Mouse (Mus musculus): ENCODE data around the gene Casc3.

Gene Casc3

GRCm38 (mm10) chr11:98835296-98835695, 30.6 kb downstream of the Casc3 start:
- DNase-seq (ENCODE audit: extremely low spot score): no peak

DNA sequence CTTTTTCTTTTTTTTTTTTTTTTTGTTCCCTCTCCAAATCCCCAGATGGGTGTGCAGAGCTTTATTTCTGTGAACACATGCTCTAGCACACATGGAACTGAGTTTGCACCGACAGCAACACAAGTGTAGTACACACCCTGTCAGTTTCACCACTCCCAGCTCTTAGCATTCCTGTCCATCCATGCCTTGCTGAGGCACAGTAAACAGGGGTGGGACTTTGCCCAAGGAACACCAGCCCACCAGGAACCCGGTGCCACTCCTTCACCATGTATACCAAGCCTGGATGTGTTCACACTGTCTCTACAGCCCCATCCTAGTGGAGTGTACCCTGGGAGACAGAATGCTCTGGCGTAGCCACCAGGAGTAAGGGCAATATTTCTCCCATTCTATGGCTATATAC, 31.0 kb downstream of the Casc3 start:
- no peak for DNase-seq (ENCODE audit: extremely low spot score)

DNA sequence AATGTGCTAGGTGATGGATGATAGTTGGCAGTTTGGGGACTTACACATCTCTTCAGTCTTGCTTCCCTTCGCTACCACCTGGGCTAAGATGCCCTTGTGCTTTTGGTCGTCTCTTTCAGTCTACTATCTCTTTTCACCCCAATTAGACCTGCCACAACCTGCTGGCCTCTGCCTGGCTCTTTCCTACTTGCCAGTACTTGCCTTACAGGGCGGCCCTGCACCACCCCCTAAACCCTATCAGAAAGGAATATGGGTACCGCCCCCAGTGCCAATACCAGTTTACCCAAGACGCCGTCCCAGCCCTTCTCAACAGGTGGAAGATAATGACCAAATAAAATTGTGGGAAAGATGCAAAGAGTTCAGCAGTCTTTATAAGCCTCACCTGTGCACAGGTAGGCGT, 31.4 kb downstream of the Casc3 start:
- DNase-seq (ENCODE audit: extremely low spot score): no peak

DNA sequence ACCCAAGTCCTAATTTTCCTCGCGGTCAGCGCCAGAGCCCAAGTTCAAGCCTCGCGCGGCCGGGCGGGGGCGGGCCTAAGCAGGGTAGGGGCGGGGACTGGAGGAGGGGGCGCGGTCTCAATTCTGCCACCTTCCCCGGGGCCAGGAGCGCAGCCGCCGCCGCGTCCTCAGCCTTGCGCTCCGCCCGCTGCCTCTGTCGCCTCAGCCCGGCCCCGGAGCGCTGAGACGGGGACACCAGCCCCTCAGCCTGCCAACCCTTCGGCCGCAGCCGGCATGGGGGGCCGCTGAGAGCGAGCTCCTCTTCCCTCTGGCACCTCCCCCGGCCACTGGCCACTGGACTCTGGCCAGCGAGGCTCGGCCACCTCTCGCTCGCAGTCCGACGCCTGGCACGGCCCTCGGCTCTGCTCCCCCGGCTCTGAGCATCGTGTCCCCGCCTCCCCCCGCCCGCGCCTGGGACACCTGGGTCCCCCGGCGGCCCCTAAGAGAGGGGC, 32.0 kb downstream of the Casc3 start, which contains the start of gene Rapgefl1:
TSS of gene Rapgefl1 (plus strand) at position 135 of the 491 bp plus-strand sequence.
- peak; percentile 91 for DNase-seq (ENCODE audit: extremely low spot score)

DNA sequence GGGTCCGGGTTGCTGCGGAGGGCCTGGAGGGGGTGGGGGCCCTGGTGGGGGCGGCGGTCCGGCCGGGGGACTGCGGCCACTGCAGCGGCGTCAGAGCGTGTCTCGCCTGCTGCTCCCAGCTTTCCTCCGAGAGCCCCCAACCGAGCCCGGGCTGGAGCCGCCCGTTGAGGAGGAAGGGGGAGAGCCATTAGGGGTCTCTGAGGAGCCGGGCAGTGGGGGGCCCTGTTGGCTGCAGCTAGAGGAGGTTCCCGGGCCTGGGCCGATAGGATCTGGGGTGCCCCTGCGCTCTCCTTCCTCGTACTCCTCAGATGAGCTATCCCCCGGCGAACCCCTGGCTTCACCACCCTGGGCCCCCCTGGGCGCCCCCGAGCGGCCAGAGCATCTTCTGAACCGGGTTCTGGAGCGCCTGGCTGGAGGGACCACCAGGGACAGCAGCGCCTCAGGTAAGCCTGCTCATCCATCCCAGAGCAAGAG, 32.6 kb downstream of the Casc3 start:
- DNase-seq (ENCODE audit: extremely low spot score): peak; percentile 49

- no peak for DNase-seq (ENCODE audit: extremely low spot score)
Measured at GRCm38 (mm10) chr11:98837917-98838316, 33.2 kb downstream of the Casc3 start.

- DNase-seq (ENCODE audit: extremely low spot score): no peak
Measured at GRCm38 (mm10) chr11:98838512-98838911, 33.8 kb downstream of the Casc3 start.

GRCm38 (mm10) chr11:98839402-98839801, 34.7 kb downstream of the Casc3 start:
- DNase-seq (ENCODE audit: extremely low spot score): no peak

DNA sequence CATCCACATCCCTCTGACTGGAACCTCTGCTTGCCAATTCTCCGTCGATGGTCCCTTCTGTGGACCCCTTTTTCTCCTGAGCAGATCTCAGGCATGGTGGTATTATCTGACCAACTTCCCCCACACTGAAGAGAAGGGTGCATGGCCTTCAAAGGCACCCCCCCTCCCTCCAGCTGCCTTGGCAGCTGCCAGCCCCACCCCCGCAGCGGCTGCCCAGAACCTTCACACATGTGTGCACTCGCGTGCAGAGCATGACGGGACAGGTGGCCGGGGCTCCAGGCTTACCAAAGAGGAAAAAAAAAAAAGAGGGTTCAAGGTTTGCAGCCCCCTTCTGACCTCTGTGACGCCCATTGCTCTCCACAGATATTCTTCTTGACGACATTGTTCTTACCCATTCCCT, 35.2 kb downstream of the Casc3 start:
- DNase-seq (ENCODE audit: extremely low spot score): no peak

- no peak for DNase-seq (ENCODE audit: extremely low spot score)
Measured at GRCm38 (mm10) chr11:98846016-98846415, 41.3 kb downstream of the Casc3 start.

DNA sequence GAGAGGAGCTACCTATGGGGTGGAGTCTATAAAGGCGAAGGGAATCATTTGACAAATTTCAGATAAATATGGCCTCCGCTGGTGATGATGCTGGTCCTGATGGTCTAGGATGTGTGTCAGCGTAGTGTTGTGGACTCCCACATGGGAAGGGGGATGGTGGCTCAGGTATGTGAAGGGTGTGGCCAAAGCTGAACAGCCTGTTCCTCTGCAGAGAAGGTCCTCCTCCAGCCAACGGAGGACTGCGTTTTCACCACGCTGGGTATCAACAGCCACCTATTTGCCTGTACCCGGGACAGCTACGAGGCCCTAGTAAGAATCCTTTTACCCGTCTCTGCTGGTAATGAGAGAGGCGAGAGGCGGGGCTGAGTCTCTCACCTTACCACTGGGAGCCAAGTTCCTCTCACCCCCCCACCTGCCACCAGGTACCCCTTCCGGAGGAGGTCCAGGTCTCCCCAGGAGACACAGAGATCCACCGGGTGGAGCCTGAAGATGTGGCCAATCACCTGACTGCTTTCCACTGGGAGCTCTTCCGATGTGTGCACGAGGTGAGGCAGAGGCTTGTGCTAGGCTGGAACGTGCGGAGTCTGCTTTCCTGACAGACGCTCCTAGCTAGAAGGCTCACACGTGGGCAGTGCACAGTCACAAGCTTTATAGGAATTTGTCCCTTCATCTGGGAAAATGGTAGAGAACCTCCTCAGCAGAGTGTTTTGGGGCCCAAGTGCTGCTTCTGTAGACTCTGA, 42.3 kb downstream of the Casc3 start:
- DNase-seq (ENCODE audit: extremely low spot score): no peak

DNA sequence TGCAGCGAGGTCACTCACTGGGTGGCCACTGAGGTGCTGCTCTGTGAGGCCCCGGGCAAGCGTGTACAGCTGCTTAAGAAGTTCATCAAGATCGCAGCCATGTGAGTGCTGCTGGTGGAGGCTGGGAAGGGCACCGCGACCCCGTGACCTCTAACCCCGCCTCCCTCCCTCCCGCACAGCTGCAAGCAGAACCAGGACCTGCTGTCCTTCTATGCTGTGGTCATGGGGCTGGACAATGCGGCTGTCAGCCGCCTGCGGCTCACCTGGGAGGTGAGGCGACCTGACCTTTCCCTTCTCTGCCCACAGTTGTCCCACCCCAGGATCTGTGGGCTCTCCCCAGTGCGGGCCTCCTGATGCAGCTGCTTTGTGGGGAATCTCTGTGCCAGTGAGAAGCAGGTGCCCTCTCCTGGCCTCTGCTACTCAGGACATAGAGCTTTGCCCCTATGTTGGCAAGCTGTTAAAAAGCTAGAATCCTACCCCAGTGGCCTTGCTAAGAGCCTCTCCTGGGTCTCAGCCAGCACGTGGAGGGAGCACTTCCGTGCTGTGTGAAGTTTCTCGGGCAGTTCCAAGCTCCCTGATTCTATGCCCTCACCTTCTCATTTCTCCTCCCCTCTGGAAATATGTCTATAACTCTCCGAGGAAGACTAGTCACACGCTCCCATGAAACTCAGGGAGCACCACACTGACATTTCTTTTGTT, 44.6 kb downstream of the Casc3 start:
- peak; percentile 76 for DNase-seq (ENCODE audit: extremely low spot score)

DNA sequence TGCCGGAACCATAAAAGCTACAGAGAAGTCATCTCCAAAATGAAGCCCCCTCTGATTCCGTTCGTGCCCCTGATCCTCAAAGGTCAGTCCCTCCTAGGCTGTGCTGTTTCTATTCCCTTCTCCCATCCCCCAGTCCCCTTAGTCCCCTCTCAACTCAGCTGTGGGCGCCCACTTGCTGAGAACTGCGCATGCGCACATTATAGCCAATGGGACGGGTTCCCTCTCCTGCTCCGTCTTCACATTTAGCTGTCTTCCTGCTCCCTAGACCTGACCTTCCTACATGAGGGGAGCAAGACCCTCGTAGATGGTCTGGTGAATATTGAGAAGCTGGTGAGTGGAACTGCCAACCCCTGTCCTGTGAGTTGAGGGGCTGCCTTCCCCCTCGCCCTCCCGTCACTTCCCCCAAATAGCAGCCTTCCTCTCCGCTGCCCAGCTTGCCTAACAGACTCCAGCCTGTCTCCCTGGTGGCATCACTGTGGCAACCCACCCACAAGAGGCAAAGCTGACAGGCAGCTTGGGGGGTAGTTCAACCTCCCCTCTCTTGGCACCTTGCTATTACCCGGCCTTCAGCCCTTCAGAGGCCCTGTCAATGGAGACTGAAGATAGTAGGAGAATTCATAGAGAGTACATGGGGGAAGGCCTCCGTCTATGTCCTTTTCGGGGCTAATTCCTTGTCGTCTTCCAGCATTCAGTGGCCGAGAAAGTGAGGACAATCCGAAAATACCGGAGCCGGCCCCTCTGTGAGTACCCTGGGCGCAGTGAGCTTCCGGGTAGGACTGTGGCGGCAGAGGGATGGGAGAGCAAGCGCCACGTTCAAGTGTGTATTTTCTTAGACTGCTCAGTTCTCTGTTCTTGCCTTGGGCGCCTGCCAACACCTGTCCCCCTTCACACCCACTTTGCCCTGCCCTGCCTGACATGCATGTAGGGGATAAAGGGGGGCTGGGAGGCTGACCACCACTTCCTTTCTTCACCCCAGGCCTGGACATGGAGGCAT, 45.7 kb downstream of the Casc3 start:
- DNase-seq (ENCODE audit: extremely low spot score): peak; percentile 38

DNA sequence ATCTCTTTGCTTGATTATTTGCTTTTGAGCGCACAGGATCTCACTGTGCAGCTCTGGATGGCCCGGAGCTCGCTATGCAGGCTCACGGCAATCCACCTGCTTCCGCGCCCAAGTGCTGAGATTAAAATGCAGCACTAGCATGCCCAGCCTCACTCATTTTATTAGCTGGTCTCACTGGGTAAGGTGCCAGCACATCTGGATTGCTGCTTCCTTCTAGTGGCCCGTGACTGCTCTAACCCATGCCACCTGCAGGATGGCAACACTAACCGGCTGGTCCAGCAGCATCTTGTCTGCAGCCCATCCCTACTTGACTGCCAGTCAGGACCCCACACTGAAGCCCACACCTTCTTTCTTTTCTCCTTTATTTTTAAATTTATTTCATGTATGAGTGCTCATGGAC, 49.4 kb downstream of the Casc3 start:
- DNase-seq (ENCODE audit: extremely low spot score): no peak

GRCm38 (mm10) chr11:98854659-98855058, 50.0 kb downstream of the Casc3 start:
- DNase-seq (ENCODE audit: extremely low spot score): no peak

- peak; percentile 88 for DNase-seq (ENCODE audit: extremely low spot score)
Measured at GRCm38 (mm10) chr11:98858759-98859731, 54.3 kb downstream of the Casc3 start.

GRCm38 (mm10) chr11:98863028-98863750, 58.5 kb downstream of the Casc3 start, which contains the start of gene Wipf2:
TSS of gene Wipf2 (plus strand) at chr11:98863638.
- peak; percentile 97 for DNase-seq (ENCODE audit: extremely low spot score)

GRCm38 (mm10) chr11:98863751-98864429, 59.2 kb downstream of the Casc3 start:
- DNase-seq (ENCODE audit: extremely low spot score): peak; percentile 86

GRCm38 (mm10) chr11:98867293-98867692, 62.6 kb downstream of the Casc3 start:
- no peak for DNase-seq (ENCODE audit: extremely low spot score)
